Mouse (Mus musculus): ENCODE results near the gene Mfsd5.
A peak's percentile ranks its signal among the peaks of the same experiment; 100 is the strongest.

The Mfsd5 gene

GRCm38 (mm10) chr15:102279092-102279782 lies at the start of gene Mfsd5:
TSS of gene Mfsd5 (plus strand) at chr15:102279454.
- DNase-seq (ENCODE audit: low spot score in 2 of 2) = peak; percentile 78 to 90

- DNase-seq (ENCODE audit: low spot score in 2 of 2) = no peak
Measured at GRCm38 (mm10) chr15:102230408-102231321, 48.6 kb upstream of the Mfsd5 start.

GRCm38 (mm10) chr15:102231748-102232147 lies 47.5 kb upstream of the Mfsd5 start, which contains the start of gene Itgb7:
TSS of gene Itgb7 (minus strand) at chr15:102231944.
- DNase-seq (ENCODE audit: low spot score in 2 of 2) = peak; percentile 74 to 77

GRCm38 (mm10) chr15:102232764-102233163 lies 46.5 kb upstream of the Mfsd5 start:
- no peak for DNase-seq (ENCODE audit: low spot score in 2 of 2)

GRCm38 (mm10) chr15:102233896-102234295 lies 45.4 kb upstream of the Mfsd5 start:
- DNase-seq (ENCODE audit: low spot score in 2 of 2) = no peak

- DNase-seq (ENCODE audit: low spot score in 2 of 2) = no peak
Measured at GRCm38 (mm10) chr15:102235371-102236027, 43.8 kb upstream of the Mfsd5 start.

GRCm38 (mm10) chr15:102238543-102239259 lies 40.6 kb upstream of the Mfsd5 start:
- no peak for DNase-seq (ENCODE audit: low spot score in 2 of 2)

- peak; percentile 55 to 85 for DNase-seq (ENCODE audit: low spot score in 2 of 2)
Measured at GRCm38 (mm10) chr15:102239260-102239590, 40.0 kb upstream of the Mfsd5 start.

- no peak for DNase-seq (ENCODE audit: low spot score in 2 of 2)
Measured at GRCm38 (mm10) chr15:102239851-102240250, 39.4 kb upstream of the Mfsd5 start.

- DNase-seq (ENCODE audit: low spot score in 2 of 2) = no peak
Measured at GRCm38 (mm10) chr15:102240607-102241006, 38.6 kb upstream of the Mfsd5 start.

GRCm38 (mm10) chr15:102242404-102243228 lies 36.6 kb upstream of the Mfsd5 start:
- no peak for DNase-seq (ENCODE audit: low spot score in 2 of 2)

GRCm38 (mm10) chr15:102243229-102244190 lies 35.7 kb upstream of the Mfsd5 start:
- DNase-seq (ENCODE audit: low spot score in 2 of 2) = no peak

- DNase-seq (ENCODE audit: low spot score in 2 of 2) = no peak
Measured at GRCm38 (mm10) chr15:102244306-102245191, 34.7 kb upstream of the Mfsd5 start.

GRCm38 (mm10) chr15:102245461-102245881 lies 33.8 kb upstream of the Mfsd5 start:
- DNase-seq (ENCODE audit: low spot score in 2 of 2) = no peak

GRCm38 (mm10) chr15:102245891-102246741 lies 33.1 kb upstream of the Mfsd5 start:
- DNase-seq (ENCODE audit: low spot score in 2 of 2) = peak in 1 of 2 experiments; percentile 46

GRCm38 (mm10) chr15:102246866-102247251 lies 32.4 kb upstream of the Mfsd5 start:
- DNase-seq (ENCODE audit: low spot score in 2 of 2) = no peak

GRCm38 (mm10) chr15:102247252-102248130 lies 31.8 kb upstream of the Mfsd5 start:
- no peak for DNase-seq (ENCODE audit: low spot score in 2 of 2)

Data from thymus, postnatal 10 days (tissue).